Mouse (Mus musculus) right cerebral cortex, postnatal 14 days (tissue): ENCODE measurements around the gene Slc4a2.

Source experiments
- DNase-seq: peaks from one replicate; pipeline ENCODE4 v3.0.0; 2022

Gene Slc4a2

GRCm38 (mm10) chr5:24427285-24427633 is 3.6 kb downstream of the Slc4a2 start:
- no peak for DNase-seq

DNA sequence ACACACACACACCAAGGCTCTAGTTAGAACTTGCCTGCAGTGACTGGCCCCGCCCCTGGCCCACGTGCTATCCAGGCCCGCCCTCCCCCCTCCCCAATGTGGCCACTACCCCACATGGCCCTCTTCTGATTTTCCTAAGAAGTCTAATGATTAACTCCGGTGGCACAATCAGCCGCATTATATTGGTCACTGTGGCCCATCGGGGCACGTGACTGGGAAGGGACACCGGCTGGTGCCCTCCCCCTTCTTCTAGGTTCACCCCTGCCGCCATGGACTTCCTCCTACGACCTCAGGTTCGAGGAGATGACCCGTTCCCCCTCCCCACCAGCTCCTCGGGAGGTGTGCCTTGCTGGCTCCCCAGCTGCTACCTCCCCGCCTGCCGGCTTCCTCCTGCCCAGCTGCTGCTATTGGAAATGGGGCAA is 4.4 kb downstream of the Slc4a2 start:
- DNase-seq: no peak

GRCm38 (mm10) chr5:24428596-24428995 is 5.0 kb downstream of the Slc4a2 start:
- DNase-seq: no peak

DNA sequence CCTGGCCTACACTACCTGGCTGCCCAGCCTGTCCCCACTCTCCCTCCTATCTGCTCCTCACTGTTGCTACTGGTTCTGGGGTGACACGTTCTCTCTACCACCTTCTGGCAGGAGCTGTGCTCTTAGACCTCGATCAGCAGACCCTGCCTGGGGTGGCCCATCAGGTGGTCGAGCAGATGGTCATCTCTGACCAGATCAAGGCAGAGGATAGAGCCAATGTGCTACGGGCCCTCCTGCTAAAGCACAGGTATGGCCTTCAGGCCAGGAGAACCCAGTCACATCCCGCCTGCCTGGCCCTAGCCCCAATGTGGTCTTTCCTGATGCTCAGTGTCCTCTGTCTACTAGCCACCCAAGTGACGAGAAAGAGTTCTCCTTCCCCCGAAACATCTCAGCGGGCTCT is 10.4 kb downstream of the Slc4a2 start:
- DNase-seq: no peak

DNA sequence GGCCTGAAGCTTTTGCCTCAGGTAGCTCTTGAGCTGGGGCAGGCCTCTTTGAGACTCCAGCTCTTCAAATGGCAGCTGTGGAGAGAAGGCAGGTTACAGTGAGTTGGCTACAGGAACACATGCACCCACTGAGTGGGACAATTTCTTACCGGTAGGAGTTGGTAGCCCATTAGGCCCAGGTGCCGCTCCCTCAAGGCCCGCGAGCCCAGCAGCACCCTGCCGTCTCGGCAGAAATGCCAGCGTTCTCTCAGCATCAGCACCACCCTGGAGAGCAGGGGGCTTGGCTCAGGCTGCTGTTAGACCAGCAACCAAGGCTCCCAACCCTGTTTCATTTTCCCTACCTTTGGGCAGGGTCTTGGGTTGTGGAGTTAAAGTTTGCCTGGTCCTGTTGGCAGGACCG is 17.6 kb downstream of the Slc4a2 start:
- no peak for DNase-seq

- DNase-seq: no peak
Measured at GRCm38 (mm10) chr5:24442029-24442428, 18.4 kb downstream of the Slc4a2 start.

DNA sequence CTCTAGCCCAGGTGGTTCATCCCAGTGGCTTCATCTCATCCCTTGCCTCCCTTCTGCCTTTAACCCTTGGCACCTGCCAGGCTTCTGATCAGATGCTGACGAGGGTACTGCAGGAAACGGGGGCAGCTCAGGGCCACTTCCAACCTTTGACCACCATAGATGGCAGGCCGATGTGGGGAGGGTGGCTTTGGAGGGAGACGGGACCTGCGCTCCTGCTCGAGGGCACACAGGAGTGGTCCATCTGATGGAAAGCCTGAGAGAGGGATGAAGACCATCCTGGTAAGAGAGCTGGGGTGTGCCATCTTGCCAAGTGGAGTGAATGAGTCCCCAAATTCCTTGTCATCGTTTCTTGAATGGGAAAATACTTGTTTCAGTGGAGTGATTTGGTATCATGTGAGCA is 19.6 kb downstream of the Slc4a2 start:
- no peak for DNase-seq

DNA sequence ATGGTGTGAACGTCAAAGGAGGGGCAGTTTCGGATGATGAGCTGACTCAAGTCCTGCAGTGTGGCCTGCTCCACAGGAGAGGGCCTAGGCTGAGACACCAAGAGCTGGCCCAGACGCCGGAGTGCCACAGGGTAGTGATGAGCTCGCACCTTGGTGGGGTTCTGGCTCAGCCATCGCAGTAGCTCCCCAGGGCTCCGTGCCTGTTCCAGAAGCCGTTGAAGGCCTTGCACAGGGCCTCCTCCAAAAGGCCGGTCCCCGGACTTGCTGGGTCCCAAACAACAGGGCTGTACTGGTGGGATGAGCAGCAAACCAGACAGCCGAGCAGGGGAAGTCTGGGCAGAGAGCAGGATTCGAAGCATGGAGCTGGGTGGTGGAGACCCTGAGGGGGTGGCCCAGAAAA is 20.3 kb downstream of the Slc4a2 start:
- DNase-seq: no peak

DNA sequence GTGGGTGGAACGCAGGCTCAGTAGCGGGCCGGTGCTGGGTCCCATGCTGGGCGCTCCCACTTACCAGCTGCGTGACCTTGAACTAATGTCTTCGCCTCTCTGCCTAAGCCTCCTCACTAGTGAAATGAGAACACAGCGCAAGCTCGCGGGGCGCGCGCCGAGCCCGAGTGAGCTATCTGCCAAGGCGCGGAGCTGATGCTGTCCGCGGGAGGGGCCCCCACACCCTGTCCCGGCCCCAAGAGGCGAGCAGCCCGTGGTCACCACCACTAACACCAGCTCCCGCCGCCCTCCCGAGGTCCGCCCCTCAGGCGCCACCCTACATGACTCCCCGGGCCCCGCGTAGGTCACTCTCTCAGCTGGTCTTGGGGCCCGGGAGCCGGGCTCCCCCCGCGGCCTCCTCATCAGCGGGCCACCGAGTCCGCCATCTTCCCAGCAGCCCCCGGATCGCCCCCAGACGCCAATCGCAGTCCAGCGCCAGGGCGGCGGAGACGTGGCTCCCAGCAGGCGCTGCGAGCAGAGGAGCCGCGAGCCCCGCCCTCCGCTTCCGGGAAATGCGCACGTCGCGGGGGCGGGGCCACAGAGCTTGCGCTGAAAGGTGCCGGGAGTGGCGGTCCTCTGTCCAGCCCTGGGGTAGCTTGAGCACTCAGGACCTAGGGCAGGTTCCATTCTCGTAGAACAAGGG is 21.2 kb downstream of the Slc4a2 start, which contains the start of gene Fastk:
TSS of gene Fastk (minus strand) at position 542 of the 682 bp plus-strand sequence.
- peak; percentile 94 for DNase-seq

DNA sequence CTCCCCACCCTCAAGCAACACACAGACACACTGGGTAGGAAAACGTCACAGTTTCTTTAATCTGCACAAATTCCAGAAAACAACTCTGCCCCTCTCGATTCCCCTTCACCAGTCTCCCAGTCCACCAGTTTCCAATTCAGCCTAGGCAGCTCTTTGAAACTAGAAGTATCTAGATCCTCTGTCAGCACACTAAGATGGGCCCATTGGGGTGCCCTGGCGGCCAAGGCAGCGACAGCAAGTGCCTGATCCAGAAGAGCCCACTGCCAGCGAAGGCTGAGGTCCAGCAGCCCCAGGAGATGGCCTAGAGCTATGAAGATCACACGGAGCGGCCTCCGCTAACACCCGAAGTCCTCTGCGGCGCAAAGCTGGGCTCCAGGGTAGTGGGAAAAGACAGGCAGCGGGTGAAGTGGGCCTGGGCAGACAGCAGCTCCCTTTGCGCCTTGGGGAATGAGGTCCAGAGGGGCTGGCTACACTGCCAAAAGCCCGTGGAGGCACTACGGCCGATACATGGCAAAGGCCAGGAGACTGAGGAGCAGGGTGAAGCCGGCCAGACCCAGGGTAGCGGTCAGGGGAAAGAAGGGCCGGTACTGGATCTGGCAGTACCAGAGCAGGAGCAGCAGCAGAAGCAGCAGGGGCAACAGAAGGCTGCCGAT is 21.9 kb downstream of the Slc4a2 start:
- DNase-seq: no peak

DNA sequence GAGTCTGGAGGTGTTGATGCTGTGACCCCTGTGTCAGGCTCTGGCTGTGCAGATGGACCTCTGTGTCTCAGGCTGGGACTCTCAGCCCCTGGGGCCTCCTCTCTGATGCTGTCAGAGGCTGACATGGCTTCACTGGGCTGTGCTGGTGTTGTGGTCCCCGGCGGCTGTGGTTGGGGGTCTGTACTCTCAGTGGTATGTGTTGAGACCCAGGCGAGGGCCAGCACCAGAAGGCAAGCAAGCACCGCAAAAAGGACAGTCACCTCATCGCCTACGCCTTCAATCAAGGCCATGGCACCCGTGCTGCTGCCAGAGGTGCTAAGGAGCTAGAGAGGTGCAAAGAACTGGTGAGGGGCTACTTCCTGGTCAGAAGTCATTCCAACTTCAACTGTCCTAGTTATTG is 23.0 kb downstream of the Slc4a2 start:
- no peak for DNase-seq

GRCm38 (mm10) chr5:24447624-24448298 is 24.1 kb downstream of the Slc4a2 start, which contains the start of gene Tmub1:
Tmub1 (minus strand) TSS chr5:24447854.
- DNase-seq: peak; percentile 81

GRCm38 (mm10) chr5:24451264-24452029 is 27.8 kb downstream of the Slc4a2 start:
- DNase-seq: peak; percentile 88

DNA sequence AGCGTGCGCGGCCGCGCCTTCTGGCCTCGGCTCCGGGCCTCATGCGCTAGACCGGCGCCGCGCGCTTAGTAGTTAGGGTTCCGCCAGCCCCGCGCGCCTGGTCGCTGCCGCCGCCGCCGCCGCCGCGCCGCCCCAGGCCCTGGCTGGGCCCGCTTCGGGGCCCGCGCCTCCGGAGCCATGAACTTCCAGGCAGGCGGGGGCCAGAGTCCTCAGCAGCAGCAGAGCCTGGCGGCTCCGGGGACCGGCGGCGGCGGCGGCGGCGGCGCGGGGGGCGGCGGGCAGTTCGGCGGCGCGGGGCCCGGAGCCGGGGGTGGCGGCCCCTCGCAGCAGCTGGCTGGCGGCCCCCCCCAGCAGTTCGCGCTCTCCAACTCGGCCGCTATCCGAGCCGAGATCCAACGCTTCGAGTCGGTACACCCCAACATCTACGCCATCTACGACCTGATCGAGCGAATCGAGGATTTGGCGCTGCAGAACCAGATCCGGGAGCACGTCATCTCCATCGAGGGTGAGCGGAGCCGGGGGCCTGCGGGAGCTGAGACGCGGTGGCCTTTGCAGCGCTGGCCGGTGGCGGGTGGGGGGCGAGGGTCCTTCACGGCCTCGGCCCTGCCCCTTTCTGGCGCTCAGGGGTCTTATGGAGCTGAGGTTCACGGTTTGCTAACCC is 28.5 kb downstream of the Slc4a2 start, which contains the start of gene Agap3:
TSS of gene Agap3 (plus strand) at position 148 of the 661 bp plus-strand sequence.
- DNase-seq: peak; percentile 37

DNA sequence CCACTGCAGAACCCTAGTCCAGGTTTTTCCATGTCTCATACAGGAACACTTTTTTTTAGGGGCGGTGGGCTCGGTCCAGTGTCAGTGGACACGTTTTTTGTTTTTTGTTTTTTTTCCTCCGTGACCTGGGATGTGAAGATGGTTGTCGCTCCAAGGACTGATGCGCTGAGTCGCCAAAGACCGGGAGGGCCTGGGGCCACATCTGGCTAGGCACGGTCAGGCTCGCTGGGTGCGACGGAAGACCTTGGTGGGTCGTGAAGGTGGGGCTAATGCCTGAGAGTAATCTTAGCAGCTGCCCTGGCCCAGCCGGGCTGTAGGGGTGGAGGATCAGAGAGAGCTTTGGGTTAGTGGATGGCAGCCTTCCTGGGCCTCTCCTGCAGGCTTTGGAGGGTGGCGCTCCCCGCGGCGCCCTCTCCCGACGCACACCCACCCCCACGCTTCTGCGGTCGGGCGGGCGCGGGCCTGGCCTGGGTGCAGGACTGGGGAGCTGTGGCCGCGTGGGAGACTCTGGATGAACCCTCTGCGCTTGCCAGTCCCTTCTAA is 29.1 kb downstream of the Slc4a2 start:
- DNase-seq: no peak

- DNase-seq: no peak
Measured at GRCm38 (mm10) chr5:24453283-24453984, 29.8 kb downstream of the Slc4a2 start.

DNA sequence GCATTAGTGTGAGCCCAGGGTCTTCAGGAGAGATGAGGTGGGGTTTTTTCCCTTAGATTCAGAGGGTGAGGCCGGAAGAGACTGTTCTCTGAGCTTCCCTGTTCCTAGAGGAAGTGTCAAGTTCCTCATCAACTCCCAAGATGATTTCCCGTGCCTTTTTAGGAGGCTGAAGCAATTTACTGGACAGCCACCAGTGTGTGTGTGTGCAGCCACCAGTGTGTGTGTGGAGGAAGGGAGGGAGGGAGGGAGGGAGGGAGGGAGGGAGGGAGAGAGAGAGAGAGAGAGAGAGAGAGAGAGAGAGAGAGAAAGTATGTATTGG is 30.3 kb downstream of the Slc4a2 start:
- no peak for DNase-seq

DNA sequence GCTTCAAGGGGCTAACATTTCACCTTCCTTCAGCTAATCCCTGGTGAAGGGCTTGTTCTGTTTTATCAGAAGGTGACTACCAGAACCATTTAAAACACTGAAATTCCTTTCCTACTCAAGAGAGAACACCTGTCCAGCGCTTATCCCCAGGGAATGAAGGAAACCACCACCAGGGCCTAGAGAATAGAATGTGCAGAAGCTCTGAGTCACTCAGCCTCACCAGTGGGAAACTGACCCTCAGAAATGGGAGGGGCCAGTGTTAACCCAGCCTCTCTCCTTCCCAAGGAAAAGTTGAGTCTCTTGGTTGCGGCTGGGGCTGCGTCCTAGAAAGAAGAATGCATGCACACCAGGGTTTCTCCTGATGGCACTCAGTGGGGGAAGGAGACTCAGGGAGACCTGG is 31.4 kb downstream of the Slc4a2 start:
- no peak for DNase-seq

- DNase-seq: no peak
Measured at GRCm38 (mm10) chr5:24455613-24456012, 32.0 kb downstream of the Slc4a2 start.

GRCm38 (mm10) chr5:24466762-24467161 is 43.1 kb downstream of the Slc4a2 start:
- DNase-seq: no peak

GRCm38 (mm10) chr5:24470600-24470999 is 47.0 kb downstream of the Slc4a2 start:
- DNase-seq: peak; percentile 81
